Mouse (Mus musculus) mouse trophoblast stem cell (cell line): Measurements from ENCODE around the gene Slc26a5.

Source experiments
- in situ Hi-C, 2 experiments: fragments of 300-500 bp; cut with MseI, MboI; formaldehyde crosslinking; loops; 2 replicates in 1 of 2; 3 replicates in 1 of 2; pipeline ENCODE4 v1.15.1; 2025

Slc26a5 gene

DNA sequence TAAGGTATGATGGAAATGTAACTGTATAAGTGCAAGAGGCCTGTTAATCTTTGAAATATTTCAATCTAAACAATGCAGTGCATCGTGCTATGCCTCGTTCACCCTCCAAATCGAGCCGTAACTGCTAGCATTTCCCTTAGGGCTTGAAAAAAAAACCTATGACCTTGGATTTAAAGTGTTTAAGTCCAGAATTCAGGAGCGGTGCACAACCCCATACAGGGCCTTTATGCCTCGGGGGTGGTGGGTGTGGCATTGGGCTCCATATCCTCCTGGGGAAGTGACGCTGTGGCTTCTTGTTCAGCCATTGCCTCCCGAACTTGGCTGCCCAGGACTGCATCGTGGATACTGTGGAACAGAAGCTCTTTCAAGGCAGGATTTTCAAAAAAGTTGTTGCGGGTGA is 54.5 kb downstream of the Slc26a5 start:
- in situ Hi-C loops, result no loop called here

DNA sequence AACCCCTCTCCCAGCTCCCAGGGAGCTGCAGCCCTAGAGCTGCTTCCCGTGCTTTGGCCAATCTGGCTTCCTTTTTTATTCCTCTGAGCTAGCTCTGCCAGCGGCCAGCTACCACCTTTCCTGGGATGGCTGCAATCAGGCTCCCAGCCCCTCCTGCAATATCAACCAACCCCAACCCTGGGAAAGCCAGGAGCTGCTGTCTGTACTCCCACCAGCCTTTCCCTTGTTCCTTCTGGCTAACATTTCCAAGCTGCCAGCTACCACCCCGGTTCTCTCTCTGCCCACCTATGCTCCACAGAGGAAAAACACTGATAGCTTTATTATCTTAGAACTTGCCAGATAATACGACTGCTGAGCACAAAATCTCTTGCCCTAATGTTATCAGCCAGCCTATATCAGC is 60.6 kb downstream of the Slc26a5 start:
- in situ Hi-C loops, result no loop called here

DNA sequence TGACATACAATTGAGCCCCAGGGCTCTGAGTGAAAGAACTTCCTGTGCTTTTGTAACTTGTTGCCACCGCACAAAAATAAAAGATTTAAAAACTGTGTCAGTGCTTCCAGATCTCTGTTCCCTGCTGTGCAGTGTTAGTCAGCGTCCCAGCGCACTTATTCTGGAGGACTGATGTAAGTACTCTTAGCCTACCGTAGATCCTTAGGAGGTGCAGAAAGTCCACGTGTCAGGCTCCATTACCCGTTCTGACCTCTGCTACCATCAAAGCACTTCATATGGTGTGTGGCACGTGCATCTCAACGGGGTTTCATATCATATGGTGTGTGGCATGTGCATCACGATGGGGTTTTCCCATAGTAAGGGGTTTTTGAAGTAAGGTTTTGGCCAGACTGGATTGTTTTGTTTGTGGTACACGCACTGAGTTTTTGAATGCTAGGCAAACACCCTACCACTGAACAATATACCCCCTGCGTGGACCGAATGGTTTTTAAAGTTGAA is 61.7 kb downstream of the Slc26a5 start:
- in situ Hi-C loops, result no loop called here

DNA sequence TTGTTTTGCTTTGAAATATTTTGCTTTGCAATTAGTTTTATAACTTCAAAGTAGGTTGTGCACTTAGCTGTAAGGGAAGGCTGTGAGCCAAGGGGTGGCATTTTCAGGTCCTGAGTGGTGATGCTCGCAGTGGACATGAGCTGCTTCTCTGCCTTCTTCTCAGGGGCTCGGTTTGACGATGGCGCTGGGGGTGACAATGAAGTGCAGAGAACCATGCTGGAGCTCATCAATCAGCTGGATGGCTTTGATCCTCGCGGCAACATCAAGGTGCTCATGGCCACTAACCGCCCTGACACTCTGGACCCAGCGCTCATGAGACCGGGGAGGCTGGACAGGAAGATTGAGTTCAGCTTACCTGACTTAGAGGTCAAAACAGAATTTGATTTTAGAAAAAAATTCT is 62.5 kb downstream of the Slc26a5 start:
- in situ Hi-C loops, result no loop called here

DNA sequence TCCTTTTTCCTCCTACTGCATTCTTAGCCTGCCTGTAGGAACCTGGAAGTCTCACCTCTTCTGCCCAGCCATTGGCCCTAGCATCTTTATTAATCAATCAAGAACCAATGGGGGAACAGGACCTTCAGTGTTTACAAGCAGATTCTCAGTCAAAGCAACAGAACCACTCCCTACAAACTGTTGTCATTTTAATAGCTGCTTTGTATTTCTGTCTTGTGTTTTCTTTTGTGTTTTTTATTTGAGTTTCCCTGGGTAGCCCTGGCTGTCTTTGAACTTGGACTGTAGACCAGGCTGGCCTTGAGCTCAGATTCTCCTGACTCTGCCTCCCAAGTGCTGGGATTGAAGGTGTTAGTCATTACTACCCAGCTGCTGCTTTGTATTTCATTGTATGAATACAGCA is 73.2 kb downstream of the Slc26a5 start:
- in situ Hi-C loops, result no loop called here

DNA sequence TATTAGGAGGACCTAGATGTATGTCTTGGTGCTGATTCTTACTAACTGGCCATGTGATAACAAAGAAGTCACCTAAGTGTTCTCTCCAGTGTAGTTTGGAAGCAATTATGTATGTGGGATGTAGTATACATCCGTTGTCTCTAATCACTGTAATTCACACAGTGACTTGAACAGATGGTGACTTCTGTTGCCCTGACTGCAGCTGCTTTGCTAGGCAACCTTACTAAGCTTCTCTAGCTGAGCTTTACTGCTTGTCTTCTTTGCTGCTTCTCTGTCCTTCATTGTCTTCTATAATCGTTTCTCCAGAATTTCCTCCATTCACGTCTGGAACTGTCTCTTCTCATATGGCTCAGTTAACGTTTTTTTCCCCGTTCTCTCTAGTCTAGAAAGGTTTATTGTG is 76.3 kb downstream of the Slc26a5 start:
- in situ Hi-C loops, result no loop called here

DNA sequence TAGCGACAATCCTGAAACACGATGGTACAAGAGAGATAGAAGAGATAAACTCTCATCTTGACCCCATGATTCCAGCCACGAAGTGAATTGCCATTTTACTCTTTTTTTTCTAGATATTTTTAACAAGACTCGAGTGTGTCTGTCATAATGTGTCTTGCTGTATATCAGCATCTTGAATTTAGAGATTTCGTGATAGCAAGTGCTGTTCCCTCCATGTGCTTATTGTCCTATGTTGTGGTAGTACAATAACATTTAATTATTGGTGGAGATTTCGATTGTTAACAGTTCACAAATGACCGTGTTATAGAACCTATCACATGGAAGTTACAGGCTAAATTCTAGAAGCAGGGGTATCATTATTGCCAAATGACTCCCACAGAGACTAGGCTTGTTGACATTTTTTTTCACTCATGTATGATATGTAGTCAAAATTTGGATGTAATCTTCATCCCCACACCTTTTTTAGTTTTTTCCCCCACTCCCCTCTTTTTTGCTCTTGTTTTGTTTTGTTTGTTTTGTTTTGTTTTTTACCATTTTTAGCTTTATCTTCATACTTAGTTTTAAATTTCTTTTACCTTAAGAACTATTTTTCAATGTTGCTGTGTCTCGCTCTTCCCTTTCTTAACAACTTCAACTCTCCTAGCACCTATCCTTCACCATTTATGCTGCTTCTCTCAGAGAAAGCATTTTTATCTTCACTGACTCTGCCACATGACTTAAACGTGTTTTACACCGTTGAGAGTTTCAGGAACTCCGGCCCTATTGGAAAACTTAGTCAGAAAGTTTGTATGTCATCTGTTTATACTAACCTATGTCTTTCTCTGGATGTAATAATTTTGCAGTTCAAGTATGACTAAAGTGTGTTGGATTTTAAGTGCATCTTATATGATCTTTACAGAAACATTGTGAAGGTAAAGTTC is 78.0 kb downstream of the Slc26a5 start:
- in situ Hi-C loops, result no loop called here

DNA sequence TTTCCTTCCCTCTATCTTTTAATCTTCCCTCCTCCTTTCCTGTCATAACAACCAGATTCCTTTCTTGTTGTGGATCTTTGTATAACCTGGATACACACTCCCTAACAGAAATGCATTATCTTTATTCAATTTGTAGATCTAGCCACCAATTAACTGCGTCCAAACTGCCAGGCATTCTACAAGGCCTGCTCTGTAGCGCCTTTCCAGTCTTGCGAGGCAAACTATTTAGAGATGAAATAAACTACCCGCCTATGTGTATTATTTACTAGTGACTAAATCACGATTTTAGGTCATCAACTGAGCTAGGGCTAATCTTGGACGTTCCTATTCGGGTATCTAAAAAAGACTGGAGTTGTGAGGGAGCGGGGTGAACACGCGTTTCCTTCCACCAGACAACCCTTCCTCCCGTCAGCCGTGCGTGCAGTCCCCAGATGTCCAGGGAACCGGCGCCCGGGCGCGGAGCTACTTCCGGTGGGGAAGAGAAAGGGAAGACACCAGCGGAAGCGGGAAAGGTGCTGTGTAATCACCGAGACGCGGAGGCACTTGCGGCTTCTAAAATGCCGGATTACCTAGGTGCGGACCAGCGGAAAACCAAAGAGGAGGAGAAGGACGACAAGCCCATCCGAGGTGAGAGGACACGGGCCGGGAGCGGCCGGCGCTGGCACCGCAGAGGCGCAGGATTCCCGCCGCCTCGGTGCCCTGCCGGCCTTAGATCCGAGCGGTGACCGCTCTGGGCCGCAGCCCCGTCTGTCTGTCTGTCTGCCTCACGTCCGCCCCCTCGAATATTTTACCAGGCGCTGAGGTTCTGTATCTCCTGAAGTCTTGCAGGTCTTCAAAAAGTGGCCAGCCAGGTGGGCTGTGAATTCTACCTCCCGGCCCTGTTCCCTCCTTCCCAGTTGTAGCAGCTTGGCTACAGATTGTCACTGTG is 78.9 kb downstream of the Slc26a5 start:
- in situ Hi-C loops, result no loop called here

DNA sequence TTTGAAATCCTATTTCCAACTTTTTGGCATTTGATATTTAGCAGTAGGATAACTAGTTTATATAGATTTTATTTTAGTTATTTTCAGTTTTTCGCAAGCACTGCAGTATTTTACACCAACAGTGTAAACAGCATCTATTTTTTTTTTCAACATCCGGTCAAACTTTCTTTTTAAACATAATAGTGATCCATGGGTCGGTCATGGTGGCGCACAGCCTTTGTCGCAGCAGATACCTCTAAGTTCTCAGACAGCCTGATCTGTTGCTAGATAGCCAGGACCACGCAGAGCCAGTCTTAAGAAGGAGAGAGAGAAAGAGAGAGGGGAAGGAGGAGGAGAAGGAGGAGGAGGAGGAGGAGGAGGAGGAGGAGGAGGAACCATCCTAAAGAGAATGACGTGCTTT is 79.6 kb downstream of the Slc26a5 start:
- in situ Hi-C loops, result no loop called here

DNA sequence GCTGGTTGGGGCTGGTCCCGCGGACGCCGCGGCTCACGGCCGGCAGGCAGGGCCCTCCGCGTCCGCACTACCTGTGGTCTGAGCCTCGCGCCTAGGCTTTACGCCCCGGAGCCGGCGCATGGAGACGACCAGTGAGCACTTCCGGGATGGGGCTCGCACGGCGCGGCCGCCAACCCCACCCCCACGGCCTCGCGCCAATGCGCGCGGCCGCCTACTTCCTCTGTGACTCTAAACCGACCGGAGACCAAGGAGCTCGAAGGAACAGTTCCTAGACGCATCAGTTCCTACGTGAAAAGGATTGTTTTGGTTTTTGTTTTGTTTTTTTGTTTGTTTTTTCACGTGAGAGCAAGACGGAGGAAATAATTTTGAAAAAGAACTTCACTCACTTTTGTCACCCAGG is 80.4 kb downstream of the Slc26a5 start, which contains the start of the genes Dnajc2 and Psmc2:
Dnajc2 (minus strand) TSS at position 199 of the 400 bp plus-strand sequence.
Psmc2 (plus strand) TSS at position 231 of the 400 bp plus-strand sequence.
- in situ Hi-C loops, result no loop called here

DNA sequence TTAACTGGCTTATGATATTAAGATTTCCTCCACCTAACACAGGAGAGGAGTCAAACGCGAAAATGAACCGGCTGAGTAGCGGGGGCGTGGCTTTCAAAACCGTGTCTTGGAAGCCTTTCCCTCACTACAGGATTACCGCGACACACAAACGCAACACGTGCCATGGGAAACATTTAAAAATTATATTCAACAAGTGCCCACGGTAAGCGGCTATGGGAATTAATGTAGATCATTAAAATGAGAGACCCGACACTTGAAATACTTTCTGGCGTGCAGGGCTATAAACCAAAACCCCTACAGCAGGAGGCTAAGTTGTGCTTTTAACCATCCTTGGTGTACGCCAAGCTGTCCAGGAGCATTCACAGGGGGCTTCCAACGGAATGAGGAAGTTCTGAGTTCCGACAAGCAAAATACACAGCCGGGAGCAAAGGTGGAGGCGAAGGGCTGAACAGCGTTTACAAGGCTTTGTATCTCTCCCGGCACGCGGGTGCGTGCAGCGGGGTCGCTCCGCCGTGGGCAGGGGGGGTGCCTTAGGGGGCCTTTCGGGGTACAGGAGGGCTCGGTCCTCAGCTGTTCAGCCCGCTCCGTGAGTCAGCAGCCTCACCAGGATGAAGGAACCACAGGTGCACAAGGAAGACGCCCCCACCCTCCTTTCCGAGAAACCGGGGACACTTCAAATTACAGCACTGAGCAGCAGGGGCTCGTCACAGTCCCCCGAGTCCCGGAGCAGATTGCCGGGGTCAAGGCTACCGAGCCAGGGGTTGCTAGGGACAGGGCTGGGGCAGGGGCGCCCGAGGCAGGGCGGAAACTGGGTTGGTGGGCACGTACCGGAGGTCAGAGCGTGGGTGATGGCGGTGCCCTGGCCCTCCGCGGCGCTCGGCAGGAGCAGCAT is 81.0 kb downstream of the Slc26a5 start:
- in situ Hi-C loops, result no loop called here

DNA sequence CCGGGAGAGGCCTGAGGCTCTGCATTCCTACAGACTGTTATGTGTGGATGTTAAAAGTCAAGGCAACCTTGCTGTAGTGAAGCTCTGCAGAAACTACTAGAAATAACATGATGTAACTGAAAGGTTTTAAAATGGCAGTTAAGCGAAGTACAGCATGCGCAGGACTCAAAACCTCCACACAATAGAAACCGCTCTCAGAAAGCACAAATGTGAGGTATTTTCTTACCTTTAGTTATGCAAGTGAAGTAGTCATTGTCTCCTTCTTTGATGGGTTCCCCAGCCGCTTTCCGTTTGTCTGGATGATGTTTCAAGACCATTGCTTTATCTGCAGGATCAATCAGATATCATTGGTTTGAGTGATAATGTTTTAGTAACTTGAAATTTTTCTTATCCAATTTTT is 88.9 kb downstream of the Slc26a5 start:
- in situ Hi-C loops, result no loop called here

DNA sequence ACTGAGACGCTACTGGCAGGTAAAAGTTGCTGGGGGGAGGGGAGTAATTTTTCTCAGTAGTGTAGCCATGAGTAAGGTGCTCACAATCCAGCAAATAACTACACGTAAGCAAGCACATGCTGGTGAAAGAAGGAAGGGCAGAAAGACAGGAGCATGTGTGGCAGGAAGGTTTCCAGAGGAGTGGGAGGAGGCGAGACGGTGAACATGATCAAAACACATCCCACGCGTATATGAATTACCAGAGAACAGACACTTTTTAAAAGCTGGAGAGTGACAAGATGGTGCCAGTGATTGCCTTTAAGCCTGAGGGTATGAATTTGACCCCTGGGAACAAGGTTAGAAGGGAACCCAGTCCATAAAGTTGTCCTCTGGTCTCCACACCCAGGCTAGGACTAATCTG is 95.6 kb downstream of the Slc26a5 start:
- in situ Hi-C loops, result no loop called here

DNA sequence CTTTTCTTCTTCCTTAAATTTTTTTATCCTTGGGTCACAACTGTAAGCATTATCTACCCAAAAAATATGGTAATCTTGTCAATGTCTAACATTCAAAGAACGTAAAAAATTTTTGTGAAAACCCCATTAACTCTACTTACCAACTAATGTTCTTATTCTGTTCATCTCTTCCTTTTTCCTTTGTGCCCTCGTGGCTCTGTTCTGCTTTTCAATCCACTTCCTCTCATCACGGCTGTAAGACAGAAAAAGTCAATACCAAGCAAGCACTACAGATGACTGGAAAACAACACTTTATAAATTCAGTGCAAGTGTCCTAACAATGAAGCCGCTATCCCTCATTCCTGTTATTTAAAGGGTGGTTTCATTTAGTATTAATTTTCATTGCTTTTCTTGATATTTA is 96.9 kb downstream of the Slc26a5 start:
- in situ Hi-C loops, result no loop called here
